Mouse (Mus musculus): ENCODE results near the gene Lce3b. TPM values are rescaled to one million over a fixed set of nuclear protein-coding genes. Genes with fewer than 3 reads are reported as not detected.

Lce3b gene
- polyA plus RNA-seq (2014; fragmentation: Nextera tagmentation; extraction: Ambion mirVana), result not detected in 2 replicates

- ATAC-seq (ENCODE audit: low FRiP score) (no peak), DNase-seq (ENCODE audit: low spot score) (no peak)
- 60% methylated on average over 2 of the region's 2 CpGs for WGBS
Measured at GRCm38 (mm10) chr3:92932679-92933078, at the start of gene Lce3b. Lce3b (plus strand) TSS chr3:92932979.

GRCm38 (mm10) chr3:92894063-92894462 is 38.7 kb upstream of the Lce3b start:
- Histone ChIP-seq H3K4me1 (replicated peaks; ENCODE audit: control insufficient read depth, insufficient read depth, low read length) (no peaks in the 10 kb centered on the region), H3K27ac (ENCODE audit: low read depth, low read length) (no peak overlapping the region)
- no peak for ATAC-seq (ENCODE audit: low FRiP score)

More at GRCm38 (mm10) chr3:92932679-92933078, at the start of gene Lce3b:
- no peaks in the 10 kb centered on the region for H3K36me3 ChIP-seq (ENCODE audit: control insufficient read depth, insufficient read depth, low read length)
- H3K4me3 ChIP-seq (ENCODE audit: low read depth, low read length), result no peak within 1 kb of the TSS
- no peaks in the 10 kb centered on the region for H3K27me3 ChIP-seq (ENCODE audit: control insufficient read depth, insufficient read depth, low read length)
- H3K27ac ChIP-seq (ENCODE audit: low read depth, low read length), result no peak within 1 kb of the TSS
- H3K9ac ChIP-seq (ENCODE audit: low read depth, low read length), result no peak within 1 kb of the TSS
- H3K4me2 ChIP-seq (replicated peaks; ENCODE audit: low read depth, low read length), result no peak within 1 kb of the TSS
- no peaks in the 10 kb centered on the region for H3K9me3 ChIP-seq (ENCODE audit: control insufficient read depth, low read length)
- H3K4me1 ChIP-seq (replicated peaks; ENCODE audit: control insufficient read depth, insufficient read depth, low read length), result no peaks in the 10 kb centered on the region

GRCm38 (mm10) chr3:92894489-92894888 is 38.3 kb upstream of the Lce3b start:
- DNase-seq (ENCODE audit: low spot score) (no peak), ATAC-seq (ENCODE audit: low FRiP score) (no peak)
- Histone ChIP-seq H3K4me2 (replicated peaks; ENCODE audit: low read depth, low read length) (no peak overlapping the region), H3K9ac (ENCODE audit: low read depth, low read length) (no peak overlapping the region), H3K4me3 (ENCODE audit: low read depth, low read length) (no peak overlapping the region), H3K27ac (ENCODE audit: low read depth, low read length) (no peak overlapping the region), H3K27me3 (ENCODE audit: control insufficient read depth, insufficient read depth, low read length) (no peaks in the 10 kb centered on the region), H3K9me3 (ENCODE audit: control insufficient read depth, low read length) (no peaks in the 10 kb centered on the region), H3K4me1 (replicated peaks; ENCODE audit: control insufficient read depth, insufficient read depth, low read length) (no peaks in the 10 kb centered on the region), H3K36me3 (ENCODE audit: control insufficient read depth, insufficient read depth, low read length) (no peaks in the 10 kb centered on the region)
- 52% methylated on average over 1 of the region's 1 CpGs for WGBS

More at GRCm38 (mm10) chr3:92894063-92894462, 38.7 kb upstream of the Lce3b start:
- WGBS, result 76% methylated on average over 3 of the region's 3 CpGs
- H3K27me3 ChIP-seq (ENCODE audit: control insufficient read depth, insufficient read depth, low read length), result no peaks in the 10 kb centered on the region
- H3K9ac ChIP-seq (ENCODE audit: low read depth, low read length), result no peak overlapping the region
- DNase-seq (ENCODE audit: low spot score), result no peak
- no peak overlapping the region for H3K4me3 ChIP-seq (ENCODE audit: low read depth, low read length)
- no peak overlapping the region for H3K4me2 ChIP-seq (replicated peaks; ENCODE audit: low read depth, low read length)
- H3K9me3 ChIP-seq (ENCODE audit: control insufficient read depth, low read length), result no peaks in the 10 kb centered on the region
- no peaks in the 10 kb centered on the region for H3K36me3 ChIP-seq (ENCODE audit: control insufficient read depth, insufficient read depth, low read length)

DNA sequence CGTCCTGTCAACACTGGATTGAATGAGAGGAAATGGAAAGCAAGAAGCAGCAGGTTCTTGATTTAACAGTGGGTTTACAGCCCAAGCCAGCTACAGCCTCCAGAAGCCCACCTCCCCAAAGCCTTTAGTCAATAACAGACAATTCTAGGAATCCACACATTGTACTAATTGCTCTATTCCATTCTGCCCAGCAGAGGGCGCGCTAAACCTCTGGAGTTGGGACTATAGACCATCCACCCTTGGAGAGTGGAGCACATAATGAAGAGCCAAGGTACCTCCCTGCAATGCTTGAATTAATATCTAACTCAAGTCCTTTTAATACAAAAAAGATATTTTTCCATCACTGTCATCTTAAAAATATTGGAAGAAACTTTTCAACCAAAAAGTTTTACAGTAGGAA is 29.8 kb upstream of the Lce3b start:
- 21% methylated on average over 3 of the region's 3 CpGs for WGBS
- ATAC-seq (ENCODE audit: low FRiP score) (no peak), DNase-seq (ENCODE audit: low spot score) (peak; percentile 65)
- no peaks in the 10 kb centered on the region for H3K36me3 ChIP-seq (ENCODE audit: control insufficient read depth, insufficient read depth, low read length)
- no peaks in the 10 kb centered on the region for H3K4me1 ChIP-seq (replicated peaks; ENCODE audit: control insufficient read depth, insufficient read depth, low read length)
- H3K9me3 ChIP-seq (ENCODE audit: control insufficient read depth, low read length), result no peaks in the 10 kb centered on the region
- H3K27me3 ChIP-seq (ENCODE audit: control insufficient read depth, insufficient read depth, low read length), result no peaks in the 10 kb centered on the region
- H3K4me2 ChIP-seq (replicated peaks; ENCODE audit: low read depth, low read length), result no peak overlapping the region
- H3K4me3 ChIP-seq (ENCODE audit: low read depth, low read length), result no peak overlapping the region
- no peak overlapping the region for H3K9ac ChIP-seq (ENCODE audit: low read depth, low read length)
- H3K27ac ChIP-seq (ENCODE audit: low read depth, low read length), result no peak overlapping the region

DNA sequence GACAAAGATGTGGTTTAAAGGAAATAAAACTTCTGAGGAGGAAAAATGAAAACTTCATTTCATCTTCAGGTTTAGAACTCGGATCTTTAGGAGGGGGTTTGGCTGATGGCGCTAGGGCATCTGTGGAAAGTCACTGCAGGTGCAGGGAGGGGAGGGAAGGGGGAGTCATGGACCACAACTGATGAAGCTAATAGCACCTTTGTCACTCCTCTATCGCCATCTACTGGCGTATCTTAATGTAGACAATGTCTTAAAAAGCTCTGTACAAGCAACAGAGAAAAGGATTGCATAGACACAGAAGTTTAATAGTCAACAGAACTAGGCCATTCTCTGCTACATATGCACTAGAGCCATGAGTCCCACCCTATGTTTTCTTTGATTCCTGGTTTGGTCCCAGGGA is 29.1 kb upstream of the Lce3b start:
- Histone ChIP-seq H3K27ac (ENCODE audit: low read depth, low read length) (no peak overlapping the region), H3K9me3 (ENCODE audit: control insufficient read depth, low read length) (no peaks in the 10 kb centered on the region), H3K4me2 (replicated peaks; ENCODE audit: low read depth, low read length) (no peak overlapping the region), H3K4me1 (replicated peaks; ENCODE audit: control insufficient read depth, insufficient read depth, low read length) (no peaks in the 10 kb centered on the region), H3K4me3 (ENCODE audit: low read depth, low read length) (no peak overlapping the region), H3K36me3 (ENCODE audit: control insufficient read depth, insufficient read depth, low read length) (no peaks in the 10 kb centered on the region), H3K27me3 (ENCODE audit: control insufficient read depth, insufficient read depth, low read length) (no peaks in the 10 kb centered on the region), H3K9ac (ENCODE audit: low read depth, low read length) (no peak overlapping the region)
- WGBS, result 38% methylated on average over 4 of the region's 4 CpGs
- ATAC-seq (ENCODE audit: low FRiP score) (0 out of 2 replicates have a peak, but pooled peaks have one; percentile 38), DNase-seq (ENCODE audit: low spot score) (peak; percentile 43)

- H3K27me3 ChIP-seq (ENCODE audit: control insufficient read depth, insufficient read depth, low read length), result no peaks in the 10 kb centered on the region
- no peak overlapping the region for H3K9ac ChIP-seq (ENCODE audit: low read depth, low read length)
- no peaks in the 10 kb centered on the region for H3K36me3 ChIP-seq (ENCODE audit: control insufficient read depth, insufficient read depth, low read length)
- no peak overlapping the region for H3K4me3 ChIP-seq (ENCODE audit: low read depth, low read length)
- no peaks in the 10 kb centered on the region for H3K4me1 ChIP-seq (replicated peaks; ENCODE audit: control insufficient read depth, insufficient read depth, low read length)
- no peaks in the 10 kb centered on the region for H3K9me3 ChIP-seq (ENCODE audit: control insufficient read depth, low read length)
- ATAC-seq (ENCODE audit: low FRiP score), result no peak
- H3K27ac ChIP-seq (ENCODE audit: low read depth, low read length), result no peak overlapping the region
- no peak overlapping the region for H3K4me2 ChIP-seq (replicated peaks; ENCODE audit: low read depth, low read length)
- no peak for DNase-seq (ENCODE audit: low spot score)
- 62% methylated on average over 3 of the region's 3 CpGs for WGBS
Measured at GRCm38 (mm10) chr3:92905182-92905581, 27.6 kb upstream of the Lce3b start.

DNA sequence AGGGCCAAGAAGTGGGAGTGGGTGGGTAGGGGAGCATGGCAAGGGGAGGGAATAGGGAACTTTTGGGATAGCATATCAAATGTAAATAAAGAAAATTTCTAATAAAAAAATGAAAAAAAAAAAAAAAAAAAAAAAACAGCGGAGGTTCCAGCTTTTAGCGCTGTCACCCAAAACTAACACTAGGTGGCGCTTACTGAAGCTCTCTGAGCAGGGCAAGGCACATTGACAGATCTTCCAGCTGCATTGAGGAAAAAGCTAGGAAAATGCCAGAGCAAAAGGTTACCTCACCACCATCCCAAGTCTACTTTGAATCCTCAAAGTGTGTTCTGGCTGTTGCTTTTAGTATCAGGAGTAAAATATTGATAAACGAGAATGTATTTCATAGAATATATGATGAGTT is 25.2 kb upstream of the Lce3b start:
- no peaks in the 10 kb centered on the region for H3K36me3 ChIP-seq (ENCODE audit: control insufficient read depth, insufficient read depth, low read length)
- ATAC-seq (ENCODE audit: low FRiP score), result no peak

DNA sequence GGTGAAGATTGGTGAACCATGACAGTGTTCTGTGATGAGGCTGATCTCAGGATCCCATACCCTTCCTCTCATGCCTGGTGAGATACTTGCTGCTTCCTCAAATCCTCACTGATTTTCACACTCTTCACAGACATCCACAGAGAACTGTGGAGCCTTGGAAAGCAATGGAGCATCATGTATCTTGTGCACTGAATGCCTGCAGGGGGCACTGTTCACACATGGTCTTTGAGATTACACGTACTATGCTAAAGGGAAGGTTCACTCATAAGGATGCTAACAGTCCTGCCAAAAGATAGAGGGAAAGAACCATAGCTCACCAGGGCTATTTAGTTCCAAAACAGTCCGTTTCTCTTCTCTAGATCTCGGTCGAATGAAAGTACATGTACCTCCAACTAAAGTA is 12.4 kb upstream of the Lce3b start:
- Histone ChIP-seq H3K4me1 (replicated peaks; ENCODE audit: control insufficient read depth, insufficient read depth, low read length) (no peaks in the 10 kb centered on the region), H3K27ac (ENCODE audit: low read depth, low read length) (no peak overlapping the region), H3K36me3 (ENCODE audit: control insufficient read depth, insufficient read depth, low read length) (no peaks in the 10 kb centered on the region), H3K4me3 (ENCODE audit: low read depth, low read length) (no peak overlapping the region), H3K4me2 (replicated peaks; ENCODE audit: low read depth, low read length) (no peak overlapping the region), H3K9ac (ENCODE audit: low read depth, low read length) (no peak overlapping the region), H3K27me3 (ENCODE audit: control insufficient read depth, insufficient read depth, low read length) (no peaks in the 10 kb centered on the region), H3K9me3 (ENCODE audit: control insufficient read depth, low read length) (no peaks in the 10 kb centered on the region)
- DNase-seq (ENCODE audit: low spot score) (peak; percentile 52), ATAC-seq (ENCODE audit: low FRiP score) (peak; percentile 61; the same call in 1 of the 2 replicates)
- 68% methylated on average over 4 of the region's 4 CpGs for WGBS

More for the DNA sequence above, 25.2 kb upstream of the Lce3b start:
- Histone ChIP-seq H3K4me1 (replicated peaks; ENCODE audit: control insufficient read depth, insufficient read depth, low read length) (no peaks in the 10 kb centered on the region), H3K9me3 (ENCODE audit: control insufficient read depth, low read length) (no peaks in the 10 kb centered on the region), H3K27ac (ENCODE audit: low read depth, low read length) (no peak overlapping the region), H3K4me2 (replicated peaks; ENCODE audit: low read depth, low read length) (no peak overlapping the region), H3K9ac (ENCODE audit: low read depth, low read length) (no peak overlapping the region), H3K4me3 (ENCODE audit: low read depth, low read length) (no peak overlapping the region), H3K27me3 (ENCODE audit: control insufficient read depth, insufficient read depth, low read length) (no peaks in the 10 kb centered on the region)
- DNase-seq (ENCODE audit: low spot score), result peak; percentile 62
- 24% methylated on average over 4 of the region's 4 CpGs for WGBS

DNA sequence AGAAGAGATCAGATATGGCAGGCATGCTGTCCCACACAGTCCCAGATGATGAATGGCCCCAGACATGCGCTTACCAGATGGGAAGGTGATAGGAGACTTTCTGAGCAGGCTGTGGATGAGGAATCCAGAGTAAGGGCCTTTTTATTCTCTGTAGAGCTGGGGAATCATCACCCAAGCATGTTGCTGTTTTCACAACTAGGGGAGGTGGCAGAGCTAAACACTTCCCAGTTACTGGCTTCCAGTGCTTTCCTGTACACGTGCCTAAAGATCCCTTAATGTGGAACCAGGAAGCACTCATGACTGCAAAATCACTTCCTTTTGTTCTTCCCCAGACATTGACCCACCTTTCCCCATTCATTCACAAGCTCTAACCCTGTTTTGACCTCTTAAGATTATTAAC is 6.6 kb upstream of the Lce3b start, which contains the start of gene Lce3a:
Lce3a (minus strand) TSS at position 101 of the 400 bp plus-strand sequence.
- H3K9ac ChIP-seq (ENCODE audit: low read depth, low read length), result no peak within 1 kb of the TSS
- H3K27ac ChIP-seq (ENCODE audit: low read depth, low read length), result no peak within 1 kb of the TSS
- H3K4me1 ChIP-seq (replicated peaks; ENCODE audit: control insufficient read depth, insufficient read depth, low read length), result no peaks in the 10 kb centered on the region
- H3K9me3 ChIP-seq (ENCODE audit: control insufficient read depth, low read length), result no peaks in the 10 kb centered on the region
- no peak within 1 kb of the TSS for H3K4me2 ChIP-seq (replicated peaks; ENCODE audit: low read depth, low read length)
- H3K27me3 ChIP-seq (ENCODE audit: control insufficient read depth, insufficient read depth, low read length), result no peaks in the 10 kb centered on the region
- no peaks in the 10 kb centered on the region for H3K36me3 ChIP-seq (ENCODE audit: control insufficient read depth, insufficient read depth, low read length)
- ATAC-seq (ENCODE audit: low FRiP score) (no peak), DNase-seq (ENCODE audit: low spot score) (no peak)
- no peak within 1 kb of the TSS for H3K4me3 ChIP-seq (ENCODE audit: low read depth, low read length)
- 66% methylated on average over 2 of the region's 2 CpGs for WGBS
